Mouse (Mus musculus): ENCODE results near the gene Dmac2.

DNA sequence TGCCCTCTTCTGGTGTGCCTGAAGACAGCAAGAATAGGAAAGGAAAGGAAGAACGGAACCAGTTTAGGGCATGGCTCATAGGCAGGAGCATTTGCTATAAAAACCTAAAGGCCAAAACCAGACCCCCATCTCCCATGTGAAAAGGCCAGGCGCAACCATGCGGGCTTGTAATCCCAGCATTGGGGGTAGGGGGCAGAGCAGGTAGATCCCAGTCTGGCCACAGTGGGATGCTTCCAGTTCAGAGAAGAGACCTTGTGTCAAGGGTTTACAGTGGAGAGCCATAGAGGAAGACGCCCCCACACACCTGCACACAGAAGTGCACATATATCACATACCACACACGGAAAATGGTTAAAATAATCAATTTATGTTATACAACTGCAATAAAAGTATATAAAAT, 5.1 kb upstream of the Dmac2 start:
- TF ChIP-seq GATA1 (IDR thresholded peaks at IDR 0.05; ENCODE audit: borderline replicate concordance, low read length): no peak
- no peak for TF ChIP-seq FLI1 (IDR thresholded peaks at IDR 0.05; ENCODE audit: low read length)

Data from megakaryocyte, embryonic 14.5 days (primary cell).